Mouse (Mus musculus): ENCODE measurements around the gene Ksr1.
A peak's percentile ranks its signal among the peaks of the same experiment; 100 is the strongest.

The Ksr1 gene

DNA sequence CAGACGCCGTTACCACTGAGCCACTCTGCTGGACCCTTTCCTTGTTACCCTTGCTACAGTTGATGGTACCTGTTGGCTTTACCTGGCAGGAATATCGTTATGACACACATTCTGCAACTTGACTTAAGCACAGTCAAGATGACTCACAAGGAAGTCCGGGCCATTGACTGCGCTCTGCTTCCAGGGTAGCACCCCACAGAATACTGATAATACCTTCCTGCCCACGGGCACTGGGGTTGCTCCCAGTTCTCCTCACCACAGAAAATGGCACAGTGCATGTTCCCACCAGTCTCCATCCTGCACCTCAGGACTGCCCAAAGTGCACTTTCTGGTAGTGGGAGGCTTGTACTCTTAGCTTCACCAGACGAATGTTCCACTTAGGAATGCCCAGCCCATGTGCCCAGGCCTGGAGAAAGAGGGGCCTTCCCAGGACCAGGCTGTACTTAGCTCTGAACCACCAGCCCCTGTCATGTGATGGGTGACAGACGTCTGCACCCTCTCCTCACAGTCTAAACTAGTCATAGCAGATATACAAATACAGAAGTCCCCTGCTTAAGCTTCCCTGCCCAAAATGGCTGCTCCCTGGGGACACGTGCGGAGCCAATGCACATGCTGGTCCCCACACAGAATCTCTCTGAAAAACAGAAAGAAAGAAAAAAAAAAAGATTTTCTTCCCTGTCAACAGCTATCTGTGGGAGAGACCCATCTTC lies 52.1 kb downstream of the Ksr1 start:
- DNase-seq (ENCODE audit: low spot score in 2 of 2) = no peak

DNA sequence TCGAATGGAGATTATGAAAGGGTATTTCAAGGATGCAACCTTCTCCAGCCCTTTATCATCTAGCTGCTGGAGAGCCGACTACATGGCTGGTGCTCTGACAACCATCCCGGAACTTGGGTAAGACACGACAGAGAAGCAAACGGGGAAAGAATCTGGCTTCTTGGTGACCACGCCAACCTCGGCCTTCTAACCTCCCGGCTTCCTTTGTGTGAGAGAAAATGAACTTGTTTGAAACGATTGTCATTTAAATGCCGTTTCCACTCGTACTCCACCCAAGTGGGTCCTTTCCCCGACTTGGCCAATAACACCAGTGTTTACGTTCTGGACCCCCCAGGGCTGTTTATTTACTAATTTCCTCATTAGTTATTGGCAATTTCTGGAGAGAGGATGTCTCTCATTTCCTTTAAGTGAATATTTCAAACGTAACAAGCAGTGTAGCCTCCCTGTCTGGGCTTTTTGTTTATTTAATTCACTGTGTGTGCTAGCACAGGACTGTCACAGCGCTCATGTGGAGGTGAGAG lies 52.8 kb downstream of the Ksr1 start:
- DNase-seq (ENCODE audit: low spot score in 2 of 2) = no peak

DNA sequence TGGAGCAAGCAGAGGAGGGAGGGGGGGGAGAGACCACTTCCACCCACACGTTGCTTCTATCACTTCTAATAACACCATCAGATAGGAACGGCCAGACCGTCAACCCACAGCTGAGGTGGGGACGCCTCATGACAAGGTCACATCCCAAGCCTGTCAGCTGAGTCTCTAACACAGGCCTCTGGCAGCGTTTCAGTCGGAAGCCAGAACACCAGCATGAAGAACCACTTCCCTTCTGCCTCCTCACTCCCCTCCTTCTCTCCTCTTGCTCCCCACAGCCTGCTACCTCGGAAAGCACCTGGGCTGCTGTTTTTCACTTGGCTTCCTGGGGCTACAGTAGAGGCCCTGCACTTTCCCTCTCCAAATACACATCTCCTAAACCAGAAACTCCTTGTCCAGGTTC lies 53.4 kb downstream of the Ksr1 start:
- no peak for DNase-seq (ENCODE audit: low spot score in 2 of 2)

DNA sequence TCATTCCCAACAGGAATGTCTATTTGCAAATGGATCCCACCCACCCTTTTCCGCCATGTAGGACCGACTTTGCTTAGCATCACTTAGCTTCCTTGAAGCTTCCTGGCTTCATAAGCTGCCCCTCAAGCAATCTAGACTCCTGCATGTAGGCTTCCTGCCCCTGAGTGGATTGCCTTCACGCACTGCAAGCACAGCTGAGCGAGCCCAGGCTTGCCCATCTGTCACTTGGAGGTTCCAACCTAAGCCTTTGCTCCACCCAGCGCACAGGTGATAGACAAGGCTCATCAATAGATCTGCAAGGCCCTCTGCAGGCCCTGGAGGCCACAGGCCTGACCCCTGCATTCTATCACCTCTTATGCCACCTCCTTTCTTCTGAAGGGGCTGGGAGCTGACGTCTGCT lies 54.0 kb downstream of the Ksr1 start:
- no peak for DNase-seq (ENCODE audit: low spot score in 2 of 2)

DNA sequence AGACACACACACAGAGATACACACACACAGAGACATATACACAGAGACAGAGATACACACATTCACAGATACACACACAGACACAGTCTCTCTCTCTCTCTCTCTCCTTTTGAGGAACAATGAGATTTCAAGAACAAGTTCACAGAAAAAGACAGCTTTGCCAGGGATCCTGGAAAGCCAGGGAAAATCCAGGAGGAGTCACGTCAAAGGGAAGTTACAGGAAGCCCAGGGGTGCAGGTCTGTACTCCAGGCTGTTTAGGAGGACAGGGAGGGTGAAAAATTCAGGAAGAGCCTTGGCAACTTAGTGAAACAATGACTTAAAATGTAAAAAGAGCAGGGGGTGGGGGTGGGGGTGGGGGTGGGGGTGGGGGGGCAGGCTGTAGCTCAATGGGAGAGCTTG lies 56.5 kb downstream of the Ksr1 start:
- DNase-seq (ENCODE audit: low spot score in 2 of 2) = no peak

DNA sequence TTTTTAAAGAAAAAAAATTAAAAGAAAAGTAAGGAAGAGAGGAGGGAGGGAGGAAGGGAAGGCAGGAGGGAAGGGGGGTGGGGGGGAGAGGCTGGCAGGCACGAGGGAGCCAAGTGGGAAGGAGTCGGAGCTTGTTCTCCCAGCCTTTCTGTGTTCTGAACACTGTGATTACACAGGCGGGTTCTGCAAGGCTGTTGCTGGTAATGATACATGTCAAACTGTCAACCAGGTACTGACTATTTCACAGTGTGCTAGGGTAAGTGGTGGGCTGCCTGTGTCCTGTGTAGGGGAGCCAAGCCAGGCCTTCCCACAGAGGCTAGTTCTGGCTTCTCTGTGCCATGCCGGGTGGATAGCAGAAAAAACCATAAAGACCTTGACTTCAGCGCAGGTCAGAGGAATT lies 57.2 kb downstream of the Ksr1 start:
- DNase-seq (ENCODE audit: low spot score in 2 of 2) = no peak

DNA sequence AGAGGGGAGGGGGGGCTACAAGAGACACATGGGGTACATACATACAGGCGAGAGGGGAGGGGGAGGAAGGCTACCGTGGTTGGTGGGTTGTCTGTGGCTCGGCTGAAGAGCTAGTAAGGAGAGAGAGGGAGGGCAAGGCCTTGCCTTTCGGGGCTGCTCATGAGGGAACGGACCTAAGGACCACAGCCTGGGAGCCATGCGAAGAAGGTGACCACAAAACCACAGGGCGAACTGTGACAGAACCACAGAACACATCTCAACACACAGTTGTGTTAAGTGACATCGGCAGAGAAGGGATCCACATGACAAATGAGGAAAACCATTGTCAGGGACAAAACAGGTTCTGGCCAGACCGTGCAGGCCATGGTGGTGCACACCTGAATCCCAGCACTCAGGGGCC lies 57.9 kb downstream of the Ksr1 start:
- no peak for DNase-seq (ENCODE audit: low spot score in 2 of 2)

DNA sequence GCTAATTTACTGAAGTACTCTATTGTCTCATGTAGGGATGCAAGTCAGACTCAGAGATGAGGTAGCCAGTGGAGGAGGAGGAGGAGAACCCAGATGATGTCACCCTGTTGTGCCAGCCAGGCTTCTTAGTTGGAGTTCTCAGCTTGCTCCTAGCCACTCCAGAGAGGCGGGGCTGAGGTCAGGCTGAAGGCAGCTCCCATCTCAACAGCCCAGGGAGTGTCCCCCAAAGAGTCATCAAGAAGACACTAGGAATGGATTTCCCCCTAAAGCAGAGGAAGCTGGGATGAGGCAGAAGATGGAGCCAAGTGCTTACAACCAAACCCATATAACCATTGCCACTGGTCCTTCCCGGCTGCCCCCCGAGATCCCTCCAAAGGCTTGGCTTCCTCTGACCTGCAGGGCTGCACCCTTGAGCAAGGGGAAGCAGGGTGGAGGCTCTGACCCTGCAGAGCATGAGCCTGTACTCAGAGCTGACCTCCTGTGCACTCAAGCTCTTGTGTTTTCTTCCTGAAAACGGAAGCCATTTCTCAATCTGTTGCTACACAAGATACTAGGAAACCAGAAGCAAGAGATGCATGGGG lies 58.4 kb downstream of the Ksr1 start:
- DNase-seq (ENCODE audit: low spot score in 2 of 2) = no peak

DNA sequence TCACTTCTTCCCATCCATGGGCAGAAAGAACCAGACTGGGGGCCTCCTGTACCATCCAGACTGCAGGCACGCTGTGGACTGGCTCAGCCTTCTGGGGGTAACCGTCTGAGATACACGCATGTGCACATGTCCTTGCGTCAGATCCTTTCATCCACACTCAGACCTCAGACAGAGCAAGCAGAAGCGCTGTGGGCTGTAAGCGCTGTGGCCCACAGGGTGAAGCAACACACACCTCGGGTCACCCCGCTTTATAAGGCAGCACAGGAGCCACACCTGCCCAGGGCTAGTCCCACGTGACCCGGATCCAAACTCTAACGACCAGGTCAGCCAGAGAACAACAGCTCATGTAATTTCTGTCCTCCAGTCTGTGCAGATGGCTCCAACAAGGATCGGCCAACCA lies 59.4 kb downstream of the Ksr1 start:
- no peak for DNase-seq (ENCODE audit: low spot score in 2 of 2)

DNA sequence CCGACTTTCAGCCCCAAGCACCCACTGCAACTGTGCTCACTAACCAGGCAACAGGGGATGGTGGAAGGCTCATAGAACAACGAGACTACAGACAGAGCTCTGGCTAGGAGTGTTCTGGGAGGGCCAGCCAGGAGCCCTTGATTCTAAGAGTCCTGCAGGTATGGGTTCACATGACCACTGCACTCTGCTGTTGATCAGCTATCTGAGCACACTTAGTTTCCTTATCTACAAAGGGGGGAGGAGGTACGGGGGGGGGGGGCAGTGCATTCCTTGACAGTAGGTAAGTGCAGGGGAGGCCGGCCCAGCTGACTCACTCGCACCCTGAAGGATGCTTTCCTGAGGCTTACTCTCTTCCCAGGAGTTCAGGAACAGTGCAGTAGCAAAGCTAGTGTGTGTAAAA lies 61.1 kb downstream of the Ksr1 start:
- DNase-seq (ENCODE audit: low spot score in 2 of 2) = no peak

DNA sequence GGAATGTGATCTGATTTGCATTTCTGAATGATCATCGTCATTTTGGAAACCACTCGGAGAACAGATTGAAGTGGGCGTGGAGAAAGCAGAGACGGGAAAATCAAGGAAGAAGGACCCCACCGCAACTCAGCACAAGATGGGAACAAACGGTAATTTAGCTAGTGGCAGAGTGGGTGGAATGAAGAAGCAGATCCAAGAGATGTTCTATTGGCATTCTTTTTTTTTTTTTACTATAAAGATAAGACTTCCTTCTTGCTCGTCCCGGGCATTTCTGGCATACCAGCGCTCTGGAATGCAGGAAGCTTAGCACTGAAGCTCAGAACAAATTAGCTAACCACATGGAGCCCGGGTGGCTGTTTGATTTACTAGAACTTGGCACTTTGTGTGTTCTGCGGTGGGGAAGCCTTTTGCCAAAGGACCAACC lies 63.2 kb downstream of the Ksr1 start:
- DNase-seq (ENCODE audit: low spot score in 2 of 2) = peak in 1 of 2 experiments; percentile 60

DNA sequence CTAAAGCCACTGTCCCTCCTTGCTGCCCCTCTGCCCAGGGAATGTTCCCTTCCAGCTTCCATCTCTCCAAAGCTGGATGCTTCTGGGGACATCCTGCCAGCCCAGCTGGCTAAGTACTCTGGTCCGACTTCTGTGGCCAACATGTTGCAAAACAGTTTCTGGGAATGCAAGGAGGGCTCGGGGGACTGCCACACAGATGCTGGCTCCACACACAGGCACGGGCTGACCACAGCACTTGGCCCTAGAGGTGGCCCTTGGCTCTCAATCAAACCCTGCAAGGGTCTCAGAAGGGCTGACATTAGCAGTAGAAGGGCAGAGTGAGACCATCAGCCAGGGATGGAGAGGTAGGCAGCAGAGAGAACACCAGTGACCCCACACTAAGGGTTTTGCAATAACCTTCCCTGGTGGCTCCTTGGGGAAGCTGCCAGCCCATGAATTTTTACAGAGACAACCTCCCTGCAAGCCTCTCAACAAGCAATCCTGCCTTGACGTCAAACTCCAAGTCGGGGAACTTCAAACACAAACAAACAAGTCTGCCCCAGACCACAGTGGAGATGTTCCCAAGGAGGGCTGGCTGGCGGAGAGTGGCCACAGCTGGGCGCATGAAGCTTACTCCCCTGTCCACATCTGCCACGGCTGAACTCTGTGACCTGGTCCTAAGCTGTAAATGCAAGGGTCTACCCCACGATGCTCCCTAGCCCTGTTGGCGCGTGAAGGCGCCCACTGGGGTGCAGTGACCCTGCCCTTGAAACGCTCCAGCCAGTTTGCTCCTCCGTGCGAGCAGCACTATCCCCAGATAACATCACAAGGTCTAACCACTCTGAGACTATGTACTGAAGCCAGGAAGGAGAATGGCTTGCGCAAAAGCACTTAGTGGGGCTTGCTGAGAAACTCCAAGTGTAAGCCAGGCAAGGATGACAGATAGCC lies 65.0 kb downstream of the Ksr1 start:
- DNase-seq (ENCODE audit: low spot score in 2 of 2) = no peak

DNA sequence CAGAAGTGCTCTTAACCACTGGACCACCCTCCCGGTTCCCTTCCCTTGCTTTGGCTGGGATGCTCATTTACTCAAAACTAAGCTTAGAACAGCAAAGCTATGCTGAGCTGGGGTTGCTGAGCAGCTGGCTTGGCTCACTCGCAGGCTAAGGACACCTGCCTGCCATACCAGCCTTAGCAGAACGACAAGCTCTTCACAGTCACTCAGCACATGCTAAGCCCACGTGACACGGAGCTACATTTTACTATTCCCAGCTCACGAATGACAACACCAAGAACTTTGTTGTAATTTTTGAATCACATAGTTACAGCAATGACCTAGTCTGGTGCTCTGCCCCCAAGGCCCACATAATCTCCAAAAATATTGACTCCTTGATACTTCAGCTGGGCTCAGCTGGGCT lies 66.1 kb downstream of the Ksr1 start:
- peak in 1 of 2 experiments; percentile 50 for DNase-seq (ENCODE audit: low spot score in 2 of 2)

DNA sequence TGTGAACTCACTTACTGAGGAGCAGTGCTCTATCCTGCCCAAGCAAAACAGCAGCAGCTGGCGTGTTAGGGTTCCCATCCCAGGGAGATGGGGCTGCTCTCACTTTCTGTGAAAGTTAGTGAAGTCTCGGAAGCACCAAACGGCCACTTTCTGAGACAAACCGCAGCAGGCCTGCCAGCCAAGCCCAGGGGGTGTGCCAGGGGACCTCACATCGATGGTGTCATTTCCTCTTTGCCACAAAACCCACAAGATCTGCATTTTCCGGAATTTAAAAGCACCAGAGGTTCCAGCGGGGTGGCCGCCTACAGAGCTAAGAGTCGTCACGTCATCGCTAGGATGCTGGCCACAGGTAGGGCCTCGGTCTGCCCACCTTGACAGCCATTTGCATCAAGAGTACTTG lies 69.7 kb downstream of the Ksr1 start:
- no peak for DNase-seq (ENCODE audit: low spot score in 2 of 2)

DNA sequence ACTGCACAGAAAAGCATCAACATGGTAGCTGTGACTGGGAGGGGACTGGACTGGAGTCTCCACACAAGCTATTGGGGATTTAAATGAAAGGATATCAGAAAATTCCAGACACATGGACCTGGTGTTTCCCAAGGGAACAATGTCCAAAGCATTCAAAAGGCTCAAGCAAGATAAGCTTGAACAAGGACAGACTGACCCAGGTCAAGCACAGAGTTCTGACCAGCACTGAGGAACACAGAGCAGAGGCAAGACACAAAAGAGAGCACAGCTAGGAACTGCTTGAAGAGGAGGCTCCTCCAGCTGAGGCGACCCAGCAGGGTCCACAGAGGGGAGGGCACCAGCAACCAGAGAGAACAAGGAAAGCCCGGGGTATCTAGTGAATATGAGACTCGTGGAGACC lies 71.2 kb downstream of the Ksr1 start:
- DNase-seq (ENCODE audit: low spot score in 2 of 2) = no peak

DNA sequence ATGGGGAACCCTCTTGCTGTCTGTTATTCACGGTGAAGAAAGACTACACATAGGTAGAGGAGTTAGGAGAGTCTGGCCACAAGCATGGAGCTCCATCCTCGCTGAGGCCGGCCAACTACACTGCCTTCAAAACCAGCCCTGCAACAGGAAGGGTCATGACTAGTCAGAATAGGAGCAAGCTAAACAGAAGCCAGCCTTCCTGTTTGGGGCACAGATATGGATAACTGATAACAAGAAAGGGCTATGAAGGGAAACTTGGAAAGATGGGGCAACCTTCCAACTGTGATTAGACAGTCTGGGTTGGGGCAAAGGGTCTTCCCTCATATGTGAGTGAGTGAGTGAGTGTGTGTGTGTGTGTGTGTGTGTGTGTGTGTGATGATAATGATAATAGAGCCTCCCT lies 71.6 kb downstream of the Ksr1 start:
- DNase-seq (ENCODE audit: low spot score in 2 of 2) = no peak

DNA sequence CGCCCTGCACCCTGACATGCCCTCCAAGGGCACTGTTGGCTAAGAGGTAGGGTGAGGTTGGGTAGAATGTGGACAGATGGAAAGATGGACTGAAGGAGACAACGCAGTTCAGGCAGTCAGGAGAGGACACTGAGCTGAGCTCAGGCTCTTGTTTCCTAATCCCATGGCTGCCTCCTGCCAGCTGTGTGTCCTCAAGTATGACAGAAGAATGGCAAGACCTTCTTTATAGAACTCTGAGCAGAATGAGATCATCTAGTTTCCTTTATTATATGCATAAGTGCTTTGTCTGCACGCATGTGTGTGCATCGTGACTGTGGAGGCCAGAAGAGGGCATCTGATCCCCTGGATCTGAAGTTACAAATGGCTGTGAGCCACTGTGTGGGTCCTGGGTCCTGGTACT lies 72.6 kb downstream of the Ksr1 start:
- no peak for DNase-seq (ENCODE audit: low spot score in 2 of 2)

DNA sequence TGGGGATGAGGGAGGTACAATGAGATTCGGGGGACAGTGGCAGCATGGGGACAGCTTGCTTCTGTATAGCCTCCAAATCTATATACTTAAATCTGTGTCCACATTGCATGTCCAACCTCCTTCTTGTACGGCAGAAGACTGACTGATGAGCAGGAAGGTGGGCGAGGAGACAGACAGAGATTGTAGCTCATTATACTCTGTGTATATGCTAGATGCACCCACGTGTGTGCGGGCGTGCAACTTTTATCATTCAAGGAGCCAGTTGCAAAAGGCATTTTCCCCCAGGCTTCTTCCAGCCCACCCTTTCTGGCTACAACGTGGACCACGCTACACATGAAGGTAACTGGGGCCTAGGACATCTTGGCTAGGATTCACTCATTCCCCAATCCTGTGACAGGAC lies 74.1 kb downstream of the Ksr1 start:
- DNase-seq (ENCODE audit: low spot score in 2 of 2) = peak in 1 of 2 experiments; percentile 69

DNA sequence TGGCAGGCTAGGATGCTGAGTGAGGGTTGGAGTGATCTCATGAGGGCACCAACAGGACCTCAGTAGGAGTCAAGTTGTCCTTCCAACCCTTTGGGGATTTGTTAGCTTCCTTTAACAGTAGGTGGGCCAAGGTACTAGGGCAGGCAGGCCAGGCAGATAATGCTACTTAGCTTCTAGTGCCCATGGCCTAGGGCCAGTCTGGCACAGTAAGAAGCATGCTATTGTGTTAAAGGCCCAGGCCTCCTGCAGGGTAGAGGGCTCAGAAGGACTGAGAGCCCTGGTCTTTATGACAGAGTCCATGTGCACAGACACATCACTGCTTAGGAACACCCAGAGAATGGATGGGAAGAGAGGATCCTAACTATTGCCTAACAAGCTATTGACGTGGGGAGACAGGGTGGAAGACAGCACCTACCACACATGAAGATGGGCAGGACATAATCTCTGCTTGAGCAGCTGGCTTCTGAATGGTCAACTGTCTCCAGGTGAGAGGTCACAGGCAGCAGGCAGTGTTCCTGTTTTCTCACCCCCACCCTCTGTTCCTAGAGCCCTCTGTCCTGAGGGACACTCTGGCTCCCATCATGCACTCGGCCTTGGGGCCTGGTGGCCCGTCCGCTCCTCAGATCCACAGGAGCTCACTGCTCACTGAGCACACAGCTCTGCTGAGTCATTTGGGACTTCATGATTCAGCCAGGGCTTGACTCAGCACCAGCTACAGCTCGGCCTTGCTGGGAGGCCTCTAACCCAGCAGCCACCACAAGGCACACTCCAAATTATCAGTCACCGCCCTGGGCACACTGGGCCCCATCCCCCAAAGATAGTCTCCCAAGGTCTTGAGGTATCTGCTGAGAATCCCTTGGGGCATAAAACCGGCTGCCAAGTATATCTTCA lies 74.9 kb downstream of the Ksr1 start:
- DNase-seq (ENCODE audit: low spot score in 2 of 2) = no peak

DNA sequence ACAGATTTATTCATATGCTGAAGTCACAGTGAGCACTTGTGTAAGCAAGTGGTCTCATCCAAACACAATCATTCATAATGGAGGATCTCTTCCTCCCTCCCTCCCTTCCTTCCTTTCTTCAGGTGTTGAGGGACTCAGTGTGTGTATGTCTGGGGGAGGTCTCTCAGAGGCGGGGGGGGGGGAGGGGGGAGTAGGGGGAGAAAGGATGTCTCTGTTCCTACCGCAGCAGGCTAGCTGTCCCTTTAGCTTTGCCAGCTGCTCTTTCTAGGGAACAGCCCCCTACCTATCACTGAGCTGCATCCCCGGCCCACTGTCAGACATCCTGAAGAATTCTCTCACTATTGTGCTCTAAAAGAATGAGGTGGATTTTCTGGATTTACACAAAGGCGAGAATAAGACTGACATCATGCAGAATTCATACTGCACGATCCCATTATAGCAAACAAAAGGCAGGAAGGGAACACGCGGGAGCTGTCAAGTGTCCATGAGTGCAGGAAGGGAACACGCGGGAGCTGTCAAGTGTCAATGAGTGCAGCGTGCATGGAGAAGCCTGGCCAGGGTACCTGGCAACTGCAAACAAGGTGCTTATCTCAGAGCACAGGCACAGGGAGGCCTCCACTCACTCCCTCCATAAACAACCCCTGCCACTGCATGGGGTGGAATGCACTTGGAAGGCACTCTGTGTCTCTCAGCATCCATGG lies 76.6 kb downstream of the Ksr1 start:
- no peak for DNase-seq (ENCODE audit: low spot score in 2 of 2)

DNA sequence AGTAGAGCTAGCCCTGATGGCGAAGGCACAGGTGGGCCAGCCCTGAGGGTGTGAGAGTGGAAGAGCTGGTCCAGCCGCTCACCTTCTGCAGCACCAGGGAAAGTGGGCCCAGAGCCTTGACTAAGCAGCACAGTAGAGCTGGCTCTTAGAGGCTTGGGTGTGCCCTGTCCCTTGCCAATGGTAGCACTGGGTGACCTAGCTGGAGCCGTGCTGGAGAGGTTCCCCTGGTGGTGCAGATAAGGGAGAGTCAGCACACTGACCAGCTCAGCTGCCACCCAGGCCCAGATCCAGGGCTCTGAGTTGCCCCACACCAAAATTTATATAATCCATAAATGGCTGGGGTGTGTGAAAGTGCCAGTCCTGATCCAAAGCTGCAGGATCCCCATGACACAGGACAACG lies 79.0 kb downstream of the Ksr1 start:
- no peak for DNase-seq (ENCODE audit: low spot score in 2 of 2)
